Mouse (Mus musculus): Measurements from ENCODE around the gene Tle6. TPM values are rescaled to one million over a fixed set of nuclear protein-coding genes. Genes with fewer than 3 reads are reported as not detected.

Tle6 gene
- polyA plus RNA-seq, 1 experiment from 2014 or later = 24.1 TPM

DNA sequence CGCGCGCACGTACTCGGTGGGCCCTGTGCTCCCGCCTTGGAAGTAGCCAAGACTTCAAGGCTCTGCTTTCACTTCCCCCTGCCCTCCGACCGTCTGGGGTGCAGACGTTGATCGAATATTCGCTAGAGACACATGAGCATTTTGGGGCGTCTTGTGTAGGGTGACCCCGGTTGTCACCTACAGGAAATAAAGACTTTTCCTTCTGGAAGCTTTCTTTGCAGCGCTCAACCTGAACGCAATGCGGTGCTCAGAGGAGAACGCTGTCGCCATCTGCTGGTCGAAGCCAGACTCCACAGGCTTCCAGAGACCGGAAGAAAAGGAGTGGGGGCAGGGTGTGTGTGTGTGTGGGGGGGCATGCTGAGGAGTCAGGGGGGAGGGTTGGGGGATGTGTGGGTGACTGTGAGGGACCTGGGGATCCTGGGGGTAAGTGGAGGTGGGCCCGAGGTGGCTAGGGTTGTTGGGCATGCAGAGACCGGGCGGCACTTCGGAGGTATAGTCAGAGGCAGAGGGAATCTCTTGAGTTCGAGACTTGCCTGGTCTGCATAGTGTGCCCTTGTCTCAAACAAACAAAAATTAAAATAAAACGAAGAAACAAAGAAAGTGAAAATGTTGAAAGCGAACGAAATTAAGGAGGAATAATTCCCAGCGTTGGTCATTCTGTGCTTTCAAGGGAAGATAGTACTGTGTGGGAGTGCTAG is 4.2 kb upstream of the Tle6 start:
- H3K27ac ChIP-seq (ENCODE audit: low read depth) = peak overlapping the region; percentile 90

DNA sequence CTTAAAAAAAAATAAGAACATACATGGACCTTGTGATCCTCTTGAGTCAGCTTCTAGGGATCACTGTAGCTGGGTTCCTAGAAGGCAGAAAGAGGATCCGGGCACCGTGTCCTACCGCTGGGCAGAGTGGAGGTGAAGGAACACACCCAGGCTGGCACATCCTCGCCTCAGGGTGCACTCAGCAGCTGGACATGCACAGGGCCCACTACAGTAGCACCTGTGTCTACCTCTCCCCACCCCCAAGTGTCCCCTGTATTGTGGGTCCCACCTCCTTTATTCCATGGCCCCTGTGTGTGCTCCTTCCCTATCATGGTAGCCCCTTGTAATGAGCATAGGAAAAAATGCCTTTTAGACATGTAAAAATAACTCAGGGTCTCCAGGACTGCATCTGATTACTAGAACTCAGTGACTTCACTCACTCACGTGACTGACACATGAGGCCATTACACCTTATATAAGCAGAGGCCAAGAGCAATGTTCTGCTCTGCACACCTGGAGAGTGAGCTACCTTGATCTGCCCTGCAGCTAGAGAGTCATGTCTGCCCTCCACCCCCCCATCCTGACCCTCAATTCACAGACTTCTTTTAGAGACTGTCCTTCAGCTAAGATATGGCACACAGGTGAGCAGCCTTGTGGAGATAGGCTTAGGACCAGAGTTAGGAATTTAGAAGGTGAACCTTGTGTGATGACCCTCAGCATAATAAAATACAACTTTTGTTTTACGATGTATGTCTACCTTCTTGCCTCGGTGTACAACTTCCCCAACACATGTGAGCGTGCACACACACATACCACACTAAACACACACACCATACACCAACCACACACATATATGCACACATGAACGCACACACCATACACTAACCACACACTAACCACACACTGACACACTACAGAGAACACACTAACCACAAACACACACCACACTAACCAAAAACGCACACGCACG is 3.4 kb upstream of the Tle6 start:
- DNase-seq = no peak
- H3K27me3 ChIP-seq (ENCODE audit: insufficient read depth, low read length) = no peaks in the 10 kb centered on the region
- H3K9ac ChIP-seq = peak overlapping the region; percentile 49; the same call in 1 of the 2 replicates
- WGBS = 73% methylated on average over 12 of the region's 12 CpGs
- no peak for TF ChIP-seq CTCF (IDR thresholded peaks at IDR 0.05; ENCODE audit: low read depth)
- 0 out of 2 replicates have a peak, but pooled peaks have one; percentile 0 for ATAC-seq (ENCODE audit: insufficient read depth)
- no peak overlapping the region for H3K27ac ChIP-seq (ENCODE audit: low read depth)
- H3K4me1 ChIP-seq (ENCODE audit: insufficient read depth) = peaks cover 5% of the 10 kb centered on the region
- no peaks in the 10 kb centered on the region for H3K36me3 ChIP-seq (ENCODE audit: insufficient read depth)
- H3K9me3 ChIP-seq (ENCODE audit: low read depth, low read length) = no peaks in the 10 kb centered on the region
- H3K4me2 ChIP-seq = peak overlapping the region; percentile 89
- H3K4me3 ChIP-seq (ENCODE audit: low read depth, low read length) = peak overlapping the region; percentile 56; the same call in 1 of the 2 replicates

More for the DNA sequence above, 4.2 kb upstream of the Tle6 start:
- Histone ChIP-seq H3K4me3 (ENCODE audit: low read depth, low read length) (peak overlapping the region; percentile 56), H3K27me3 (ENCODE audit: insufficient read depth, low read length) (no peaks in the 10 kb centered on the region), H3K9me3 (ENCODE audit: low read depth, low read length) (no peaks in the 10 kb centered on the region), H3K9ac (peak overlapping the region; percentile 49), H3K4me2 (peak overlapping the region; percentile 89), H3K36me3 (ENCODE audit: insufficient read depth) (no peaks in the 10 kb centered on the region), H3K4me1 (ENCODE audit: insufficient read depth) (peaks cover 5% of the 10 kb centered on the region)
- WGBS = 19% methylated on average over 29 of the region's 29 CpGs
- DNase-seq (peak; percentile 97), ATAC-seq (ENCODE audit: insufficient read depth) (peak; percentile 17)
- TF ChIP-seq CTCF (IDR thresholded peaks at IDR 0.05; ENCODE audit: low read depth) = peak; percentile 95

DNA sequence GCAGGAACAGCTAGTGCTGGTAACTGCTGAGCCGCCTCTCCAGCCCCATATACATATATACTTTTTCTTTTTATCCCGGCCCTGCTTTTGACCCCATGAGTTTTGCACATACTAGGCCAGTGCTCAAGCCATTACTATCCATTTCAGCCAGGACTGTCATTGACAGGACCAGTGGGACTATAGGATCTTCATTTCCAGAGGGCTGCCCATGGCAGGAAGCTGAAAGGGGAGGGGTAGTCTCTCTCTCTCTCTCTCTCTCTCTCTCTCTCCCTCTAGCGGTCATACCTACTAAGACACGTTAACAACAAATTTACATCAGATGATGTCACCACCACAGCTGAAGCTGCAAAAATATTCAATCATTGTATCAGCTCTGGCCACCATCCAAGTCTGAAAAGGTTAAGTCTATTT is 1.9 kb upstream of the Tle6 start:
- Histone ChIP-seq H3K4me3 (ENCODE audit: low read depth, low read length) (no peak overlapping the region), H3K4me1 (ENCODE audit: insufficient read depth) (peaks cover 7% of the 10 kb centered on the region), H3K27ac (ENCODE audit: low read depth) (no peak overlapping the region), H3K27me3 (ENCODE audit: insufficient read depth, low read length) (no peaks in the 10 kb centered on the region), H3K4me2 (no peak overlapping the region), H3K36me3 (ENCODE audit: insufficient read depth) (no peaks in the 10 kb centered on the region), H3K9ac (no peak overlapping the region), H3K9me3 (ENCODE audit: low read depth, low read length) (no peaks in the 10 kb centered on the region)
- TF ChIP-seq CTCF (IDR thresholded peaks at IDR 0.05; ENCODE audit: low read depth) = peak; percentile 80
- 10% methylated on average over 4 of the region's 4 CpGs for WGBS
- no peak for ATAC-seq (ENCODE audit: insufficient read depth)
- peak; percentile 86 for DNase-seq

DNA sequence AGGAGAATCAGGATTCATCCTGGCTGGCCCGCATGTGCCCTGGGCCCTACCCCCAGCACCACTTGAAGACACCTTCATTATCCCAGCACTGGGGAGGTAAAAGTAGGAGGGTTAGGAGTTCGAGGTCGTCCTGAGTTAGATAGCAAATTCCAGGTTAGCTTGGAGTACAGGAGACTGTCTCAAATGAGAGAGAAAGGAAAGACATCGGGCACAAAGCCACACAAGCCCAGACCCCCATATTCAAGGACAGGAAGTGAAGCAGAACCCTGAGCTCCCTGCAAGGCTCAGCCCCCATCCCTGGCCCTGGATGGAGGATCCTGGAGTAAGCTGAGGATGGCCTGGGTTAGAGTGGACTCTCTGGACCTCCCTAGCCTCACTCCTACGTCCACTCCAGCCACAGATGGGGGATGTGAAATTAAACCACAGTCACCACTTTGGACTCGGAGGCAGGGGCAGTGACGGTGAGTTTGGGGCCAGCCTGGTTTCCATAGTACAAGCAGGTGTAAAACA is 578 bp upstream of the Tle6 start:
- no peak for TF ChIP-seq CTCF (IDR thresholded peaks at IDR 0.05; ENCODE audit: low read depth)
- ATAC-seq (ENCODE audit: insufficient read depth) = no peak
- Histone ChIP-seq H3K4me2 (peak overlapping the region; percentile 65), H3K27me3 (ENCODE audit: insufficient read depth, low read length) (no peaks in the 10 kb centered on the region), H3K4me1 (ENCODE audit: insufficient read depth) (peaks cover 14% of the 10 kb centered on the region), H3K27ac (ENCODE audit: low read depth) (peak overlapping the region; percentile 67), H3K9me3 (ENCODE audit: low read depth, low read length) (no peaks in the 10 kb centered on the region), H3K4me3 (ENCODE audit: low read depth, low read length) (peak overlapping the region; percentile 26; the same call in 1 of the 2 replicates), H3K9ac (no peak overlapping the region), H3K36me3 (ENCODE audit: insufficient read depth) (no peaks in the 10 kb centered on the region)
- WGBS = 16% methylated on average over 7 of the region's 7 CpGs
- no peak for DNase-seq

DNA sequence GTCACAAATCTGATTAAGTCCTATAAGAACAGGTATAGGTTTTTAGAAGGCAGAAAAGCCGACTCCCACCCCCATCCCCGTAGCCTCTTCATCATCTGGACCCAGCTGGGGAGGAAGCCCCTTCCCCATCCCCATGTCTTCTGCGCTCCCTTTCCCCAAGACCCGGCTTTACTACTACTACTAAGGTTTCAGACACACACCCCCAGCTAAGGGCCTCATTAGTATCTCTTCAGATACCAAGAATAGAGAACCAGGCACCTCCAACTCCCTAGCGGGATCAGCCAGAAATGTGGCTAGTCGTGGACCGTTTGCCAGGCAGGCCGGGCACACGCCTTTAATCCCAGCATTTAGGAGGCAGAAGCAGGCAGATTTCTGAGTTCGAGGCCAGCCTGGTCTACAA is 777 bp downstream of the Tle6 start:
- Histone ChIP-seq H3K9me3 (ENCODE audit: low read depth, low read length) (no peaks in the 10 kb centered on the region), H3K27ac (ENCODE audit: low read depth) (no peak overlapping the region), H3K27me3 (ENCODE audit: insufficient read depth, low read length) (peaks cover 2% of the 10 kb centered on the region; the same call in 1 of the 2 replicates), H3K36me3 (ENCODE audit: insufficient read depth) (no peaks in the 10 kb centered on the region), H3K4me3 (ENCODE audit: low read depth, low read length) (no peak overlapping the region), H3K4me2 (peak overlapping the region; percentile 65; the same call in 1 of the 2 replicates), H3K9ac (no peak overlapping the region), H3K4me1 (ENCODE audit: insufficient read depth) (peaks cover 21% of the 10 kb centered on the region)
- 59% methylated on average over 10 of the region's 10 CpGs for WGBS
- no peak for ATAC-seq (ENCODE audit: insufficient read depth)
- no peak for TF ChIP-seq CTCF (IDR thresholded peaks at IDR 0.05; ENCODE audit: low read depth)
- DNase-seq = no peak

DNA sequence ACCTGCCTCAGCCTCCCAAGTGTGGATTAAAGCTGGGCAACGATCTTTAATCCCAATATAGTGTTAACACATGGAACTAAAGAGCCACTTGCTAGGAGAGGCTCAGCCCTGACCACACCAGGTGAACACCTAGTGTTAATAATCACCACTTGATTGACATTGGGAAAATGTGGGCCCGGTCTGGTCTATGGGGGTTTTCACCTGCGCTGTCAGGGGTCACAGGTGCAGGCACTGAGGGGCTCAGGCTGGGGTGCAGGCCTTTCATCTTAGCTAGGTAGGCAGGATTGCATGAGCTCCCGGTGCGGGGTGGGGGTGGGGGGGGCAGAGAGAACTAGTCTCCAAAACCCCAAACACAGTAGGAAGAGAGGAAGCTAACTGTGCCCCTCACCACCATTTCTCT is 1.2 kb downstream of the Tle6 start:
- WGBS = 68% methylated on average over 5 of the region's 5 CpGs
- H3K36me3 ChIP-seq (ENCODE audit: insufficient read depth) = no peaks in the 10 kb centered on the region
- H3K4me2 ChIP-seq = no peak overlapping the region
- H3K4me1 ChIP-seq (ENCODE audit: insufficient read depth) = peaks cover 21% of the 10 kb centered on the region
- H3K27ac ChIP-seq (ENCODE audit: low read depth) = no peak overlapping the region
- H3K9me3 ChIP-seq (ENCODE audit: low read depth, low read length) = no peaks in the 10 kb centered on the region
- DNase-seq (no peak), ATAC-seq (ENCODE audit: insufficient read depth) (no peak)
- H3K4me3 ChIP-seq (ENCODE audit: low read depth, low read length) = no peak overlapping the region
- no peak for TF ChIP-seq CTCF (IDR thresholded peaks at IDR 0.05; ENCODE audit: low read depth)
- peaks cover 6% of the 10 kb centered on the region; the same call in 1 of the 2 replicates for H3K27me3 ChIP-seq (ENCODE audit: insufficient read depth, low read length)
- no peak overlapping the region for H3K9ac ChIP-seq

All from lung, embryonic 14.5 days (tissue).